Comparison of ENCODE assay signal across 11 mouse cellular contexts in genomic region chr8:64659097-64659496, GRCm38 (mm10). TPM values are rescaled to one million over a fixed set of nuclear protein-coding genes. Genes with fewer than 3 reads are reported as not detected.
DNase-seq lines count a peak whose midpoint lies in the region; ATAC-seq lines count a peak whose summit lies in the region.
"Had no signal": no experiment of that assay in that cellular context is flagged by ENCODE, and none has a peak within 500 bp of the region (broad histone marks: within the 10 kb centered on the region; RNA-seq: fewer than 3 reads in every experiment).

No protein-coding gene starts in this region.

- 73% methylated on average over 5 of the region's 5 CpGs for WGBS in heart, embryonic 11.5 days (ENCODE audit: insufficient replicate concordance)
- 93% methylated on average over 5 of the region's 5 CpGs for WGBS in forebrain, embryonic 11.5 days
- 81% methylated on average over 5 of the region's 5 CpGs for WGBS in midbrain, embryonic 12.5 days

- no peaks in the 10 kb centered on the region for H3K27me3 ChIP-seq in heart, embryonic 11.5 days (ENCODE audit: control insufficient read depth, insufficient read depth, low read length)
- no peaks in the 10 kb centered on the region for H3K27me3 ChIP-seq in forebrain, embryonic 11.5 days (ENCODE audit: control insufficient read depth, insufficient read depth, low read length)
- H3K27me3 ChIP-seq in midbrain, embryonic 12.5 days, result no peaks in the 10 kb centered on the region
- H3K27me3 ChIP-seq: limb, embryonic 13.5 days had no signal

- DNase-seq in heart, adult 11 months, result peak; percentile 67
- peak; percentile 30 for DNase-seq in adipocyte (ENCODE audit: low spot score)
- no peak for DNase-seq in forebrain, embryonic 11.5 days (ENCODE audit: low spot score)
- DNase-seq in retina, embryonic 14.5 days (ENCODE audit: low spot score), result no peak
- no peak for DNase-seq in spleen, postnatal 14 days (ENCODE audit: low spot score in 2 of 2)
- DNase-seq in embryo, embryonic 9.5 days (ENCODE audit: extremely low spot score), result no peak
- DNase-seq: kidney, adult 11 months; lung, postnatal 36 days had no signal

- H3K9ac ChIP-seq in heart, embryonic 11.5 days (ENCODE audit: low read depth, low read length), result no peak overlapping the region
- no peak overlapping the region for H3K9ac ChIP-seq in forebrain, embryonic 11.5 days (ENCODE audit: low read length)
- H3K9ac ChIP-seq in midbrain, embryonic 12.5 days (replicated peaks), result no peak overlapping the region
- H3K9ac ChIP-seq: limb, embryonic 13.5 days had no signal

- no peak overlapping the region for H3K4me3 ChIP-seq in heart, embryonic 11.5 days (ENCODE audit: low read depth, low read length)
- no peak overlapping the region for H3K4me3 ChIP-seq in forebrain, embryonic 11.5 days (ENCODE audit: low read depth, low read length)
- no peak overlapping the region for H3K4me3 ChIP-seq in midbrain, embryonic 12.5 days
- H3K4me3 ChIP-seq: limb, embryonic 13.5 days had no signal

- H3K4me1 ChIP-seq in heart, embryonic 11.5 days (ENCODE audit: control insufficient read depth, insufficient read depth, low read length), result no peaks in the 10 kb centered on the region
- peaks cover 3% of the 10 kb centered on the region for H3K4me1 ChIP-seq in forebrain, embryonic 11.5 days (replicated peaks; ENCODE audit: control insufficient read depth, insufficient read depth, low read length)
- peaks cover 31% of the 10 kb centered on the region for H3K4me1 ChIP-seq in midbrain, embryonic 12.5 days

- ATAC-seq in heart, embryonic 11.5 days (replicated peaks; ENCODE audit: insufficient number of reproducible peaks, low FRiP score, low TSS enrichment), result no peak
- no peak for ATAC-seq in forebrain, embryonic 11.5 days (replicated peaks; ENCODE audit: low FRiP score)
- no peak for ATAC-seq in midbrain, embryonic 12.5 days (ENCODE audit: low FRiP score, low read depth)

- no peaks in the 10 kb centered on the region for H3K36me3 ChIP-seq in heart, embryonic 11.5 days (ENCODE audit: control insufficient read depth, insufficient read depth, low read length)
- H3K36me3 ChIP-seq in forebrain, embryonic 11.5 days (ENCODE audit: control insufficient read depth, insufficient read depth, low read length), result no peaks in the 10 kb centered on the region
- H3K36me3 ChIP-seq in midbrain, embryonic 12.5 days, result peaks cover 2% of the 10 kb centered on the region; the same call in 1 of the 2 replicates
- H3K36me3 ChIP-seq: limb, embryonic 13.5 days had no signal

- H3K27ac ChIP-seq in heart, embryonic 11.5 days (ENCODE audit: low read depth, low read length), result no peak overlapping the region
- peak overlapping the region; percentile 63; the same call in 1 of the 2 replicates for H3K27ac ChIP-seq in forebrain, embryonic 11.5 days (ENCODE audit: low read depth, low read length)
- H3K27ac ChIP-seq in midbrain, embryonic 12.5 days (replicated peaks), result peak overlapping the region; percentile 78
- H3K27ac ChIP-seq: limb, embryonic 13.5 days had no signal

- no peak overlapping the region for H3K4me2 ChIP-seq in heart, embryonic 11.5 days
- no peak overlapping the region for H3K4me2 ChIP-seq in forebrain, embryonic 11.5 days (ENCODE audit: low read depth, low read length, severe bottlenecking)
- H3K4me2 ChIP-seq in midbrain, embryonic 12.5 days (replicated peaks), result no peak overlapping the region
- H3K4me2 ChIP-seq: limb, embryonic 13.5 days had no signal

- H3K9me3 ChIP-seq in heart, embryonic 11.5 days (replicated peaks; ENCODE audit: control insufficient read depth, low read length), result no peaks in the 10 kb centered on the region
- H3K9me3 ChIP-seq in forebrain, embryonic 11.5 days (ENCODE audit: control insufficient read depth, low read length), result no peaks in the 10 kb centered on the region
- H3K9me3 ChIP-seq in midbrain, embryonic 12.5 days, result no peaks in the 10 kb centered on the region
- H3K9me3 ChIP-seq: limb, embryonic 13.5 days had no signal

RNA-seq across cellular contexts. Expression of gene Cpe, which starts 33.8 kb away (rescaled TPM):
- polyA plus RNA-seq in heart, embryonic 11.5 days (2014; fragmentation: Nextera tagmentation; extraction: Ambion mirVana), result 116 and 122 TPM in 2 replicates
- polyA plus RNA-seq in forebrain, embryonic 11.5 days (2014; fragmentation: Nextera tagmentation; extraction: Ambion mirVana), result 260 and 266 TPM in 2 replicates
- polyA plus RNA-seq in midbrain, embryonic 12.5 days (2016; fragmentation: Nextera tagmentation; extraction: Ambion mirVana), result 426 and 488 TPM in 2 replicates

Comparison
In these comparisons a context has a peak if more than half of its experiments do, and no peak if none do; other contexts are left out.
1. DNase-seq: peak in heart, adult 11 months (single experiment) and adipocyte (single experiment); none in forebrain, embryonic 11.5 days (single experiment), retina, embryonic 14.5 days (single experiment), spleen, postnatal 14 days (0 of 2) and embryo, embryonic 9.5 days (single experiment).